Mouse (Mus musculus) layer of hippocampus, adult 18-20 months (tissue): ENCODE data around the gene Adamts18. TPM values are rescaled to one million over a fixed set of nuclear protein-coding genes. Genes with fewer than 3 reads are reported as not detected.

Experiments
- DNase-seq, 2 experiments: peaks; one replicate each; pipeline ENCODE4 v3.0.0; 2022; ENCODE audit warnings: low spot score in 2 of 2
- total RNA-seq, 2 experiments: library from RNA; stranded (reverse); gene quantifications; 2 replicates each; pipeline ENCODE4 v1.2.3; 2021

Adamts18 gene
- total RNA-seq, 2 experiments from 2014 or later: 0.43 to 0.82 TPM

GRCm38 (mm10) chr8:113763592-113764355 is 84.8 kb downstream of the Adamts18 start:
- no peak for DNase-seq

GRCm38 (mm10) chr8:113762101-113762500 is 86.4 kb downstream of the Adamts18 start:
- DNase-seq: no peak

DNA sequence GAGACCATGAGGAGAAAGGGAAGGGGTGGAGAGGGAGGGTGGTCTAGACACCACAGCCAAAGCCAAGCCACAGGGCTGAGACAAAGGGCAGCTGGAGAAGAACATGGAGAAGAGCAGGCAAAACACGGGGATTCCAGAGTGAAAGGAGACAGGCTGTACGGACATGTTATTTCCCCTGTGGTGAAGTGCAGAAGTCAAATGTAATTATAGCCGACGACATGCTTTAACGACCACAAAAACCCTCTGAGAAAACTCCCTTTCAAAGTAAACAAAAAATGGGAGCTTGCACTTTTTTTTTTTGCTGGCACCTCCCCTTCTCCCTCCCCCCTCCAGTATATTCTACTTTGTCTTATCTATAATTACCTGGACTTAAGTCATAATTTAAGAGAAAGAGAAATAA is 92.7 kb downstream of the Adamts18 start:
- DNase-seq: no peak

- no peak for DNase-seq
Observed at GRCm38 (mm10) chr8:113753153-113753552, 95.4 kb downstream of the Adamts18 start.

DNA sequence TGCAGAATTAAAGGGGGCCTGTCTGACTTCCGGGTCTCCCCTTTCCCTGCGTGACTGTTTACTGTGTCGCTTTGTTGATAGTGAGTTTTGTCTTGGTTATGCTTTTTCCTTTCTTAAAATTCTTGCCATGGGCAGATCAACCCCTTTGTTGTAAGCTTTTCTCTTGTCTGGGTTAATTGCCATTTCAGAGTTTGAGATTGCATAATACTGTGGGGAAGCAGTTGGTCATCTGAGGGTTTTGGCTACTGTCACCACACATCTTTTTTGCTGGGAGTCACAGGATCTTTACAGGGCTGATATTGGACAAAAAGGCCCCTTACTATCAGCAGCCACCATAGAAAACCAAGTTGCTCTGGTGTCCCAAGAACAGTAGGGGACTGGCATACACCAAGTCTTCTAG is 96.2 kb downstream of the Adamts18 start:
- no peak for DNase-seq

DNA sequence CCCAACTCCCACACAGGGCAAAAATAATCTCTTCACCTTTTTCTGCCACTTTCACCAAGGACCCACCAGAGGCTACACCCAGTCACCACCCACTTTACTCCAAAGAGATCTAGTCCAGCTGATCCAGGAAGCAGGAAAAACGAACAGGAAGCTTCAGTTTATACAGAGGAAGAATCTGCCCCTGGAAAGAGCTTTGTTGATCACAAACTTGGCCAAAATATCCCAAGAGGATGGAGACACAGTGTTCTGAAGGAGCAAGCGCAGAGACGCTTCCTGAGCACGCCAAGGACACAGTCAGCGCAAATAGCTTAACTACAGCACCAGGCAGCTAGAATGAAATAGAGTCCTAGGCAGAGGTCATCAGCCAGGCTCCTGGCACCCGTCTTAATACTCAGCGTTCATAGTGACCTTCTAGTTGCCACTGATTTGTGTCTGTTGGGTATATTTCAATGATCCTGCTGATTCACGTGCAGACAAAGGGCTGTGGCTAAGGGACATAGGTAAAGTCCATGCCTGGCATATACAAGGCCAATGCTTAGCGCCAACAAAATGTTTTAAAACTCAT is 113.0 kb downstream of the Adamts18 start:
- no peak for DNase-seq

GRCm38 (mm10) chr8:113725331-113725730 is 123.2 kb downstream of the Adamts18 start:
- no peak for DNase-seq

- DNase-seq: no peak
Observed at GRCm38 (mm10) chr8:113723873-113724538, 124.5 kb downstream of the Adamts18 start.

DNA sequence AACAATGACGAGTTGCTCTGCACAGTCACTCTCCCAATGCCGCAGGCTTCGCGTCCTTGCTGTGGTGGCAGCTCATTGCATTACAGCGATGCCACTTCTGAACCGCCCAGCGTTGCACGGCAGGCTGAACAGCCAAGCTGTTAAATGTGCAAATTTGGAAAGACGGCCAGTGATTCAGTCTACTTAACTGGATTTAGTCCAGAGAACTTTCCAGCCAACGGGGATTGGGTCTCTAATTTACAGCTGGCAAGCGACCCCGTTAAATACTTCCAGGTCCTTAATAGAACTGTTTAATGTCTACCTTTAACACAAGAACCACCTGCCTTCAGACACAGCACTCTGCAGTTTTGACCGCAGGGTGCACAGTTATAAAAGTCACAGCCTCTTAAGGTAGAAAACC is 127.1 kb downstream of the Adamts18 start:
- peak in 1 of 2 experiments; percentile 16 for DNase-seq

DNA sequence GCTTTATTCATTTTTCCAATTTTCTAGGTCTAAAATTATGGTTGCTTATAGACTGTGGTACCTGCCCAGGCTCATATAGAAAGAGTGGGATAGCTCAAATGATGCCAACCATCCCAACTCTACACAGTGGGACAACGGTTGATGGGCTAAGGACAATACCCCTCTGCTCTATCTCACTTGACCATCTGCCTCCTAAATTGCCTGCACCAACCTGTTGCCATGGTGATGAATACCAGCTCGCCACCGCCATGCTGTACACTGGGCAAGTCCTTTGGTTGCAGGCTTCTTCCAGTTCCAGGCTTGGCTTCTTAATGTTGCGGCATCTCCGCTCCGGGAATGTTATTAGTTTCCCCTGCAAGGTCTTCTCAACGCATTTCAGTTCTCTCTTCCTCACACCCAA is 143.6 kb downstream of the Adamts18 start:
- DNase-seq: no peak

GRCm38 (mm10) chr8:113691622-113692343 is 156.8 kb downstream of the Adamts18 start:
- DNase-seq: no peak

DNA sequence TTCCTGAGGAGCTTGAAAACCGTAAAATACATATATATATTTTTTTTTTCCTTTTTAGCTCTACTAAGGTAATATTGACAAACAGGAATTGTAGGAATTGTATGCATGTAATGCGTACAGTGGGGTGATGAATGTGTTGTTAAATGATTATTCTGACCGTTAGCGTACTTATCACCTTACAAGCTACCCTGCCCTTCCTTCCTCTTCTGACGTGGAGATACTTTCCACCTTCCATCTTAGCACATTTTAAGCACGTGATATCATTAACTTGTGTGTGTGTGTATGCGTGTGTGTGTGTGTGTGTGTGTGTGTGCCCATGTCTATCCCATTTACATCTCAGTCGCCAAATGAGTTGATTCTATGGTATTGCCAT is 160.0 kb downstream of the Adamts18 start:
- DNase-seq: no peak

DNA sequence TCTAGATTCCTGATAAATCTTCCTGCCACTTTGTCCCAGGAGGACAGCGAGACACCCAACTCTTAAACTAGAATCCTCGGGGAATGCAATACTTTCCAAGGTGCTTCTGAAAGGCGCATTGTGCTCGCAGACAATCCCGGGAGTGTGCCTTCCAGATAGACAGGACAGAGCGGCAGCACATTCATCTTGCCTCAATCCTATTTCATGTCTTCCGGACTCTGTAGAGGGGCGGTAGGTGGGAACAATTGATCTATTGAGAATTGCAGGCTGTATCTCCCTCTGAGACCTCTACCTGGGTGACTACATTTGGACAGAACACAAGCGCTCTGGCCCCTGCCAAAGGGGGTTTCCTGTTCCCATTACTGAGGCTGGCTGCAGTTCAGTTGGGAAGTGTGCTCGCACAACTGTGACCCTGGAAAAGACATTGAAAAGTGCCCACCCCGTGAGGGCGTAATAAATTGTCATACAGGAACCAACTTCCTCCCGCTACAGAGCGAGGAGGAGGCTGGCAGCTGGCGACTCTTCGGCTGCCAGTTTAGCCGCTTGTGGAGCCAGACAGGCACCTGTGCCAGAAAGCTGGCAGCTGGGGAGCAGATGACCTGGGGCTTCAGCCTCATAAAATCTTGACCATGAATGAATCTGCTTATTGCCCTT is 160.5 kb downstream of the Adamts18 start:
- DNase-seq: no peak

DNA sequence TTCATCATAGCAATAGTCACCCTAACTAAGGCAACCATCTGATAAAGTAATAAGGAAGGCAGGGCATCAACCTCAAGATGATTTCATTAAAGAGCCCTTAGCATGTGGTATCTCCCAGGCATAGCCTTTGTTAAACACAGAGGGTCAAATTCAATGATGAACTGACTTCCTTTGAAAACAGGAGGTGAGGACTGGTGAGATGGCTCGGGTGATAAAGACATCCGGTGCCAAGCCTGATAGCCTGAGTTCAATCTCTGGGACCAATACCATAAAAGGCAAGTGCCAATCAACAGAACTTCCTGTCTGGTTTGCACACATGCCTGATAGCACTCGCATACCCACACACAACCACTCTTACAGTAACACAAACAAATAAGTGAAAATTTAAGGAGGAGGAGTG is 169.2 kb downstream of the Adamts18 start:
- no peak for DNase-seq

GRCm38 (mm10) chr8:113676811-113677210 is 171.7 kb downstream of the Adamts18 start:
- no peak for DNase-seq

GRCm38 (mm10) chr8:113675281-113675680 is 173.3 kb downstream of the Adamts18 start:
- DNase-seq: no peak

- no peak for DNase-seq
Observed at GRCm38 (mm10) chr8:113674611-113675010, 173.9 kb downstream of the Adamts18 start.

GRCm38 (mm10) chr8:113673300-113673699 is 175.2 kb downstream of the Adamts18 start:
- no peak for DNase-seq

- peak in 1 of 2 experiments; percentile 7 for DNase-seq
Observed at GRCm38 (mm10) chr8:113672599-113673255, 175.8 kb downstream of the Adamts18 start.

DNA sequence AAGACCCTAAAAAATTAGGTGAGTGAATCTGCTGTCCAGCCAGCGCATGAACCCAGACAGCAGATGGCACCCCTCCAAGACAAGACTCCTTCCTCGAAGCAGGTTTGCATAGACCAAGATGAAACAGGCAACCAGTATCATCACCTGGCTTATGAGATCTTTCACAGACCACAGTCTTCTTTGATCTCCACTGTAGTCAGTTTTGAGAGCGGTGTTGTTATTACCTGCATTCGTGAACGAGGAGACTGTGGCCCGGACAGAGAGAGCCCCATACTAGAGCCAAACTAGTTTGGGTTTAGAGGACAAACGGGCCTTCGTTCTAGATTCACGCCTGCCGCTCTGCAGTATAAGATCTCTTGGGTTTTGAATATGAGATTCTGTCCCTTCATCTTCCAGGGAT is 178.6 kb downstream of the Adamts18 start:
- no peak for DNase-seq
